Mouse (Mus musculus) bone marrow, adult 2 months (tissue): Measurements from ENCODE around the gene Tuba1c. TPM values are rescaled to one million over a fixed set of nuclear protein-coding genes. Genes with fewer than 3 reads are reported as not detected.
A peak's percentile ranks its signal among the peaks of the same experiment; 100 is the strongest.
"Not testable (repeated sequence)": the region's sequence is repeated elsewhere in the genome, so short reads cannot be mapped to it uniquely, and the experiment has no call there.

ENCODE experiments used
- H3K27ac ChIP-seq: fragments of 200-500 bp; 2 replicates; pipeline ENCODE4 v1.5.1; 2012; ENCODE audit warnings: low read depth, mild to moderate bottlenecking, control low read depth, inconsistent platforms, low read length; ENCODE audit not compliant: control insufficient read depth, poor library complexity, insufficient read depth
- H3K4me1 ChIP-seq: fragments of 200-500 bp; 2 replicates; pipeline ENCODE4 v1.6.1; 2011; ENCODE audit warnings: low read length; ENCODE audit not compliant: control insufficient read depth, insufficient read depth
- H3K4me3 ChIP-seq: fragments of 200-500 bp; replicated peaks from 2 replicates; pipeline ENCODE3; 2011; ENCODE audit warnings: mild to moderate bottlenecking, low read depth, low read length, control low read depth; ENCODE audit not compliant: control insufficient read depth
- CTCF ChIP-seq: fragments of 200-500 bp; IDR thresholded peaks from 2 replicates; pipeline ENCODE4 v1.5.1; 2011; ENCODE audit warnings: low read length, control low read depth; ENCODE audit not compliant: control insufficient read depth, insufficient read depth
- POLR2A ChIP-seq: fragments of 200-500 bp; IDR thresholded peaks from 2 replicates; pipeline ENCODE4 v1.6.1; 2011; ENCODE audit warnings: low read depth, mild to moderate bottlenecking, control low read depth, low read length, borderline replicate concordance; ENCODE audit not compliant: control insufficient read depth
- WGBS: fragments of 180-500 bp; shearing (Covaris S2); methylation state at CpG from one replicate; pipeline ENCODE4 v1.1.7; 2018; 5-methylcytosine and 5-hydroxymethylcytosine counted together
- polyA plus RNA-seq: library from polyadenylated mRNA; stranded (reverse); fragments of >200 nt; gene quantifications from 2 replicates; pipeline ENCODE4 v1.2.4, GENCODE M21; 2011; ENCODE audit warnings: low replicate concordance; ENCODE audit not compliant: missing spikeins, insufficient read depth, insufficient read length

Tuba1c gene
- polyA plus RNA-seq, 1 experiment = 176 TPM

GRCm38 (mm10) chr15:99039306-99039705 lies 9.6 kb downstream of the Tuba1c start:
- TF ChIP-seq POLR2A (no peak), CTCF (no peak)
- Histone ChIP-seq H3K4me1 (no peaks in the 10 kb centered on the region; the same call in 1 of the 2 replicates), H3K4me3 (no peak overlapping the region), H3K27ac (no peak overlapping the region)
- WGBS = 82% methylated on average over 4 of the region's 4 CpGs

- H3K27ac ChIP-seq = no peak overlapping the region
- 75% methylated on average over 26 of the region's 26 CpGs for WGBS
- no peaks in the 10 kb centered on the region; the same call in 1 of the 2 replicates for H3K4me1 ChIP-seq
- TF ChIP-seq POLR2A (no peak), CTCF (peak; percentile 51; the same call in 1 of the 2 replicates)
- H3K4me3 ChIP-seq = no peak overlapping the region
These were observed 10.6 kb downstream of the Tuba1c start for GRCm38 (mm10) chr15:99039996-99040919.

- 84% methylated on average over 21 of the region's 21 CpGs for WGBS
- no peak overlapping the region for H3K4me3 ChIP-seq
- no peaks in the 10 kb centered on the region; the same call in 1 of the 2 replicates for H3K4me1 ChIP-seq
- no peak overlapping the region for H3K27ac ChIP-seq
- TF ChIP-seq POLR2A = no peak
- TF ChIP-seq CTCF = no peak
These were observed 11.5 kb downstream of the Tuba1c start for GRCm38 (mm10) chr15:99040920-99041856.

GRCm38 (mm10) chr15:99042334-99042733 lies 12.6 kb downstream of the Tuba1c start:
- Histone ChIP-seq H3K4me1 (no peaks in the 10 kb centered on the region), H3K27ac (no peak overlapping the region), H3K4me3 (no peak overlapping the region)
- TF ChIP-seq POLR2A (no peak), CTCF (no peak)
- WGBS = 78% methylated on average over 5 of the region's 5 CpGs

- TF ChIP-seq CTCF (no peak), POLR2A (no peak)
- no peak overlapping the region for H3K4me3 ChIP-seq
- H3K4me1 ChIP-seq = no peaks in the 10 kb centered on the region
- H3K27ac ChIP-seq = no peak overlapping the region
- WGBS = 73% methylated on average over 3 of the region's 3 CpGs
These were observed 15.2 kb downstream of the Tuba1c start for GRCm38 (mm10) chr15:99044854-99045253.

- not testable (repeated sequence) for H3K4me3 ChIP-seq, H3K4me1 ChIP-seq, H3K27ac ChIP-seq
- 80% methylated on average over 6 of the region's 6 CpGs for WGBS
These were observed 16.0 kb downstream of the Tuba1c start for GRCm38 (mm10) chr15:99045734-99046133.

- Histone ChIP-seq H3K27ac (no peak overlapping the region), H3K4me3 (no peak overlapping the region), H3K4me1 (no peaks in the 10 kb centered on the region)
- WGBS = 34% methylated on average over 13 of the region's 13 CpGs
- TF ChIP-seq CTCF (peak; percentile 60), POLR2A (no peak)
These were observed 20.0 kb downstream of the Tuba1c start for GRCm38 (mm10) chr15:99049473-99050253.
